Mouse (Mus musculus): ENCODE measurements around the gene Obsl1.

- no peak for TF ChIP-seq CTCF (IDR thresholded peaks at IDR 0.05; ENCODE audit: low read depth)
- no peak for TF ChIP-seq EP300 (IDR thresholded peaks at IDR 0.05; ENCODE audit: low read depth)
Observed at GRCm38 (mm10) chr1:75533325-75534252, 27.3 kb upstream of the Obsl1 start.

Data from liver, embryonic 14.5 days (tissue).